Mouse (Mus musculus) limb, embryonic 10.5 days (tissue): ENCODE data around the gene Phex. TPM values are rescaled to one million over a fixed set of nuclear protein-coding genes. Genes with fewer than 3 reads are reported as not detected.

Experiments
- DNase-seq: peaks from one replicate; pipeline ENCODE4 v3.0.0-alpha.2; 2017; ENCODE audit warnings: low spot score
- H3K27ac ChIP-seq: fragments of 300-500 bp; sonication (generic); 2 replicates; pipeline ENCODE4 v1.5.1; 2016; ENCODE audit warnings: mild to moderate bottlenecking
- H3K27me3 ChIP-seq: fragments of 300-500 bp; sonication (generic); 2 replicates; pipeline ENCODE4 v1.6.1; 2016; ENCODE audit warnings: low read depth, mild to moderate bottlenecking; ENCODE audit not compliant: poor library complexity, severe bottlenecking
- H3K36me3 ChIP-seq: fragments of 300-500 bp; sonication (generic); 2 replicates; pipeline ENCODE4 v1.6.1; 2016; ENCODE audit warnings: mild to moderate bottlenecking, moderate library complexity
- H3K4me1 ChIP-seq: fragments of 300-500 bp; sonication (generic); 2 replicates; pipeline ENCODE4 v1.6.1; 2016
- H3K4me3 ChIP-seq: fragments of 300-500 bp; sonication (generic); 2 replicates; pipeline ENCODE4 v1.5.1; 2016; ENCODE audit warnings: mild to moderate bottlenecking, moderate library complexity
- H3K9me3 ChIP-seq: fragments of 300-500 bp; sonication (generic); replicated peaks from 2 replicates; pipeline ENCODE4 v1.6.1; 2016; ENCODE audit warnings: mild to moderate bottlenecking
- WGBS: fragments of 180-500 bp; shearing (Covaris S2); methylation state at CpG from one replicate; pipeline ENCODE4 v1.1.7; 2016; 5-methylcytosine and 5-hydroxymethylcytosine counted together
- microRNA-seq: library from miRNA; unstranded; fragments of <30 nt; microRNA quantifications from one replicate; pipeline ENCODE4, GENCODE M21; 2017
- polyA plus RNA-seq: library from polyadenylated mRNA; unstranded; fragments of >200 nt; fragmentation: Nextera tagmentation; extraction: Ambion mirVana; gene quantifications from 2 replicates; pipeline ENCODE4 v1.2.1, GENCODE M21; 2016

Phex gene
- polyA plus RNA-seq, 1 experiment from 2014 or later = 0.18 TPM

GRCm38 (mm10) chrX:157139601-157140000 lies 275.5 kb downstream of the Phex start:
- Histone ChIP-seq H3K4me3 (no peak overlapping the region), H3K27me3 (no peaks in the 10 kb centered on the region; the same call in 1 of the 2 replicates), H3K4me1 (no peaks in the 10 kb centered on the region), H3K27ac (no peak overlapping the region), H3K9me3 (no peaks in the 10 kb centered on the region), H3K36me3 (no peaks in the 10 kb centered on the region)
- DNase-seq = no peak
- WGBS = 40% methylated on average over 6 of the region's 6 CpGs

Small RNAs within 50 kb of the gene (microRNA-seq; reads per million reads assigned to microRNA genes)
- gene Gm23798 = not detected

Other genes with a start within 250 kb of the Phex start
- gene Sms, start 77.0 kb upstream of the Phex start, polyA plus RNA-seq = 75.2 and 84.0 TPM in 2 replicates
- 6.0 and 6.7 TPM in 2 replicates for gene Yy2, start 153.7 kb upstream of the Phex start, polyA plus RNA-seq
- gene Mbtps2, start 183.4 kb upstream of the Phex start, polyA plus RNA-seq = 28.7 and 29.1 TPM in 2 replicates